Mouse (Mus musculus) forebrain, embryonic 11.5 days (tissue): ENCODE data around the gene Sorbs2. TPM values are rescaled to one million over a fixed set of nuclear protein-coding genes. Genes with fewer than 3 reads are reported as not detected.
"Not testable (repeated sequence)": the region's sequence is repeated elsewhere in the genome, so short reads cannot be mapped to it uniquely, and the experiment has no call there.

ENCODE experiments used
- ATAC-seq: fragments of 200-750 bp; cut with Nextera tagmentation; replicated peaks from 2 replicates; pipeline ENCODE4 v1.8.0; 2017; ENCODE audit warnings: moderate TSS enrichment; ENCODE audit not compliant: low FRiP score
- DNase-seq: peaks from one replicate; pipeline ENCODE4 v3.0.0-alpha.2; 2017; ENCODE audit warnings: low spot score
- H3K27ac ChIP-seq: fragments of 300-500 bp; sonication (generic); 2 replicates; pipeline ENCODE4 v1.5.1; 2014; ENCODE audit warnings: low read depth, low read length
- H3K27me3 ChIP-seq: fragments of 300-500 bp; sonication (generic); 2 replicates; pipeline ENCODE4 v1.6.1; 2014; ENCODE audit warnings: mild to moderate bottlenecking, low read length, mixed read lengths; ENCODE audit not compliant: control insufficient read depth, insufficient read depth
- H3K36me3 ChIP-seq: fragments of 300-500 bp; sonication (generic); 2 replicates; pipeline ENCODE4 v1.6.1; 2014; ENCODE audit warnings: mild to moderate bottlenecking, low read length, moderate library complexity, mixed read lengths; ENCODE audit not compliant: control insufficient read depth, insufficient read depth
- H3K4me1 ChIP-seq: fragments of 300-500 bp; sonication (generic); replicated peaks from 2 replicates; pipeline ENCODE4 v1.6.1; 2014; ENCODE audit warnings: low read length, mixed read lengths; ENCODE audit not compliant: control insufficient read depth, insufficient read depth
- H3K4me2 ChIP-seq: fragments of 300-500 bp; sonication (generic); 2 replicates; pipeline ENCODE4 v1.6.1; 2014; ENCODE audit warnings: low read depth, mild to moderate bottlenecking, low read length, moderate library complexity, mixed read lengths; ENCODE audit not compliant: severe bottlenecking
- H3K4me3 ChIP-seq: fragments of 300-500 bp; sonication (generic); 2 replicates; pipeline ENCODE4 v1.5.1; 2014; ENCODE audit warnings: low read depth, low read length
- H3K9ac ChIP-seq: fragments of 300-500 bp; sonication (generic); 2 replicates; pipeline ENCODE4 v1.6.1; 2014; ENCODE audit warnings: low read length
- H3K9me3 ChIP-seq: fragments of 300-500 bp; sonication (generic); 2 replicates; pipeline ENCODE4 v1.6.1; 2016; ENCODE audit warnings: low read length, mixed read lengths; ENCODE audit not compliant: control insufficient read depth
- WGBS: fragments of 180-500 bp; shearing (Covaris S2); extraction: QIAGEN DNeasy Blood & Tissue Kit; methylation state at CpG from one replicate; pipeline ENCODE4 v1.1.7; 2014; 5-methylcytosine and 5-hydroxymethylcytosine counted together
- polyA plus RNA-seq: library from polyadenylated mRNA; unstranded; fragments of >200 nt; fragmentation: Nextera tagmentation; extraction: Ambion mirVana; gene quantifications from 2 replicates; pipeline ENCODE4 v1.2.1, GENCODE M21; 2014

Gene Sorbs2
- polyA plus RNA-seq, 1 experiment from 2014 or later, result 83.0 TPM

- Histone ChIP-seq H3K9me3 (no peaks in the 10 kb centered on the region), H3K36me3 (no peaks in the 10 kb centered on the region), H3K4me3 (no peak overlapping the region), H3K4me1 (no peaks in the 10 kb centered on the region), H3K9ac (no peak overlapping the region), H3K4me2 (no peak overlapping the region), H3K27me3 (no peaks in the 10 kb centered on the region), H3K27ac (no peak overlapping the region)
- no peak for ATAC-seq
- 80% methylated on average over 14 of the region's 14 CpGs for WGBS
- DNase-seq, result no peak
These were observed 337.4 kb downstream of the Sorbs2 start for GRCm38 (mm10) chr8:45844911-45845481.

- no peaks in the 10 kb centered on the region for H3K9me3 ChIP-seq
- H3K4me2 ChIP-seq, result no peak overlapping the region
- WGBS, result 70% methylated on average over 4 of the region's 4 CpGs
- H3K4me1 ChIP-seq, result no peaks in the 10 kb centered on the region
- no peaks in the 10 kb centered on the region for H3K27me3 ChIP-seq
- H3K4me3 ChIP-seq, result no peak overlapping the region
- H3K27ac ChIP-seq, result no peak overlapping the region
- ATAC-seq (no peak), DNase-seq (no peak)
- H3K9ac ChIP-seq, result no peak overlapping the region
- no peaks in the 10 kb centered on the region for H3K36me3 ChIP-seq
These were observed 338.3 kb downstream of the Sorbs2 start for GRCm38 (mm10) chr8:45845906-45846305.

- DNase-seq, result no peak
- WGBS, result 93% methylated on average over 4 of the region's 4 CpGs
- ATAC-seq, result no peak
- Histone ChIP-seq H3K4me3 (no peak overlapping the region), H3K9ac (no peak overlapping the region), H3K27ac (no peak overlapping the region), H3K4me2 (no peak overlapping the region), H3K36me3 (no peaks in the 10 kb centered on the region), H3K9me3 (no peaks in the 10 kb centered on the region), H3K4me1 (no peaks in the 10 kb centered on the region), H3K27me3 (no peaks in the 10 kb centered on the region)
These were observed 347.5 kb downstream of the Sorbs2 start for GRCm38 (mm10) chr8:45855118-45855517.

- no peak for DNase-seq
- 50% methylated on average over 5 of the region's 5 CpGs for WGBS
- Histone ChIP-seq H3K4me3 (no peak overlapping the region), H3K9me3 (no peaks in the 10 kb centered on the region), H3K36me3 (no peaks in the 10 kb centered on the region), H3K4me1 (no peaks in the 10 kb centered on the region), H3K27me3 (no peaks in the 10 kb centered on the region), H3K27ac (no peak overlapping the region), H3K9ac (no peak overlapping the region), H3K4me2 (no peak overlapping the region)
- no peak for ATAC-seq
These were observed 350.1 kb downstream of the Sorbs2 start for GRCm38 (mm10) chr8:45857734-45858133.

- H3K9ac ChIP-seq, result no peak overlapping the region
- H3K27ac ChIP-seq, result no peak overlapping the region
- no peaks in the 10 kb centered on the region for H3K4me1 ChIP-seq
- H3K36me3 ChIP-seq, result no peaks in the 10 kb centered on the region
- 42% methylated on average over 9 of the region's 9 CpGs for WGBS
- H3K27me3 ChIP-seq, result no peaks in the 10 kb centered on the region
- DNase-seq, result no peak
- no peak for ATAC-seq
- H3K4me3 ChIP-seq, result no peak overlapping the region
- H3K9me3 ChIP-seq, result no peaks in the 10 kb centered on the region
- no peak overlapping the region for H3K4me2 ChIP-seq
These were observed 350.8 kb downstream of the Sorbs2 start for GRCm38 (mm10) chr8:45858391-45858790.

- not testable (repeated sequence) for H3K9ac ChIP-seq, H3K36me3 ChIP-seq, H3K4me2 ChIP-seq, H3K4me3 ChIP-seq, H3K4me1 ChIP-seq, ATAC-seq, H3K9me3 ChIP-seq, H3K27ac ChIP-seq, DNase-seq, H3K27me3 ChIP-seq
- WGBS, result 89% methylated on average over 11 of the region's 11 CpGs
These were observed 364.0 kb downstream of the Sorbs2 start for GRCm38 (mm10) chr8:45871587-45871986.

- DNase-seq, result no peak
- H3K9ac ChIP-seq, result no peak overlapping the region
- 86% methylated on average over 7 of the region's 7 CpGs for WGBS
These were observed 364.5 kb downstream of the Sorbs2 start for GRCm38 (mm10) chr8:45872077-45872476.

GRCm38 (mm10) chr8:45874945-45875626 lies 367.5 kb downstream of the Sorbs2 start:
- peak overlapping the region; percentile 55 for H3K27ac ChIP-seq
- no peak overlapping the region for H3K4me3 ChIP-seq
- no peaks in the 10 kb centered on the region for H3K4me1 ChIP-seq
- peak; percentile 79 for ATAC-seq
- DNase-seq, result peak; percentile 66
- H3K36me3 ChIP-seq, result no peaks in the 10 kb centered on the region
- H3K9me3 ChIP-seq, result peaks cover 1% of the 10 kb centered on the region; the same call in 1 of the 2 replicates
- WGBS, result 27% methylated on average over 10 of the region's 10 CpGs
- H3K4me2 ChIP-seq, result peak overlapping the region; percentile 22; the same call in 1 of the 2 replicates
- no peaks in the 10 kb centered on the region for H3K27me3 ChIP-seq
- H3K9ac ChIP-seq, result peak overlapping the region; percentile 23; the same call in 1 of the 2 replicates

More at GRCm38 (mm10) chr8:45872077-45872476, 364.5 kb downstream of the Sorbs2 start:
- H3K4me3 ChIP-seq, result no peak overlapping the region
- H3K9me3 ChIP-seq, result no peaks in the 10 kb centered on the region
- no peaks in the 10 kb centered on the region for H3K27me3 ChIP-seq
- ATAC-seq, result no peak
- no peak overlapping the region for H3K4me2 ChIP-seq
- no peaks in the 10 kb centered on the region for H3K36me3 ChIP-seq
- H3K4me1 ChIP-seq, result no peaks in the 10 kb centered on the region
- H3K27ac ChIP-seq, result no peak overlapping the region

- Histone ChIP-seq H3K4me3 (no peak overlapping the region), H3K4me1 (no peaks in the 10 kb centered on the region), H3K27ac (no peak overlapping the region), H3K27me3 (no peaks in the 10 kb centered on the region), H3K36me3 (no peaks in the 10 kb centered on the region), H3K4me2 (no peak overlapping the region), H3K9ac (no peak overlapping the region), H3K9me3 (peaks cover 3% of the 10 kb centered on the region; the same call in 1 of the 2 replicates)
- WGBS, result 68% methylated on average over 5 of the region's 5 CpGs
- DNase-seq, result no peak
- ATAC-seq, result 0 out of 2 replicates have a peak, but pooled peaks have one; percentile 45
These were observed 368.8 kb downstream of the Sorbs2 start for GRCm38 (mm10) chr8:45876397-45876796.
